Mouse (Mus musculus): ENCODE measurements around the gene Psme1.

- TF ChIP-seq POLR2A (IDR thresholded peaks at IDR 0.05; ENCODE audit: control insufficient read depth, extremely low read depth, insufficient read depth, low read length, poor library complexity) = no peak
- peak; percentile 84; the same call in 1 of the 2 replicates for TF ChIP-seq CTCF (IDR thresholded peaks at IDR 0.05; ENCODE audit: borderline replicate concordance, control insufficient read depth, extremely low read depth, insufficient read depth, low read length, poor library complexity)
Observed at GRCm38 (mm10) chr14:55629312-55629711, 51.4 kb downstream of the Psme1 start.

Data from thymus, adult 2 months (tissue).